Mouse (Mus musculus) left cerebral cortex, adult 8-10 months (tissue): ENCODE results near the gene Omp. TPM values are rescaled to one million over a fixed set of nuclear protein-coding genes. Genes with fewer than 3 reads are reported as not detected.
A peak's percentile ranks its signal among the peaks of the same experiment; 100 is the strongest.
"Not testable (repeated sequence)": the region's sequence is repeated elsewhere in the genome, so short reads cannot be mapped to it uniquely, and the experiment has no call there.

ENCODE experiments used
- DNase-seq, 2 experiments: peaks; one replicate each; pipeline ENCODE4 v3.0.0; 2022; ENCODE audit warnings: low spot score in 2 of 2
- total RNA-seq, 4 experiments: library from RNA; stranded (reverse); gene quantifications; 2 replicates each; pipeline ENCODE4 v1.2.4; 2022

Omp gene
- 1 to 10 TPM in 1 of 4 experiments, under 1 TPM in 3; 0.55 to 1.4 (median 0.73) TPM for total RNA-seq

DNA sequence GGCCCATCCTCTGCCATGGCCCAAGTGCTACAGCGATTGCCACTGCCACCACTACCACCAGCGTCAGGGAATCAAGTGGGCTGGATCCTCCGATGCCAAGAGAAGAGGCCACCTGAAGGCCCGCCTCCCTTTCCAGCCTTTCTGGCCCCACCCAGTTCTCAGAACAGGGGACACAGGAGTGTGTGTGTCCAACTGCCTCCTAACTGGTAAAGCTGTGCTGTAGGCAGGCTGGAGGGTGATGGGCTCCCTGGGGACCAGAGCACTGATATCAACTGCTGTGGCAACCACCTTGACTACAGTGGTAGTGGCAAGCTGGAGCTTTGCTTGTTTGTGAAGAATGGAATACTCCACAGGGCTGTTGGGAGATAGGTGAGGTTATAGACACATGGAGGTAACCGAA lies at the start of gene Omp:
Gene Omp (minus strand): TSS at position 101 of the 400 bp plus-strand sequence.
- no peak for DNase-seq

DNA sequence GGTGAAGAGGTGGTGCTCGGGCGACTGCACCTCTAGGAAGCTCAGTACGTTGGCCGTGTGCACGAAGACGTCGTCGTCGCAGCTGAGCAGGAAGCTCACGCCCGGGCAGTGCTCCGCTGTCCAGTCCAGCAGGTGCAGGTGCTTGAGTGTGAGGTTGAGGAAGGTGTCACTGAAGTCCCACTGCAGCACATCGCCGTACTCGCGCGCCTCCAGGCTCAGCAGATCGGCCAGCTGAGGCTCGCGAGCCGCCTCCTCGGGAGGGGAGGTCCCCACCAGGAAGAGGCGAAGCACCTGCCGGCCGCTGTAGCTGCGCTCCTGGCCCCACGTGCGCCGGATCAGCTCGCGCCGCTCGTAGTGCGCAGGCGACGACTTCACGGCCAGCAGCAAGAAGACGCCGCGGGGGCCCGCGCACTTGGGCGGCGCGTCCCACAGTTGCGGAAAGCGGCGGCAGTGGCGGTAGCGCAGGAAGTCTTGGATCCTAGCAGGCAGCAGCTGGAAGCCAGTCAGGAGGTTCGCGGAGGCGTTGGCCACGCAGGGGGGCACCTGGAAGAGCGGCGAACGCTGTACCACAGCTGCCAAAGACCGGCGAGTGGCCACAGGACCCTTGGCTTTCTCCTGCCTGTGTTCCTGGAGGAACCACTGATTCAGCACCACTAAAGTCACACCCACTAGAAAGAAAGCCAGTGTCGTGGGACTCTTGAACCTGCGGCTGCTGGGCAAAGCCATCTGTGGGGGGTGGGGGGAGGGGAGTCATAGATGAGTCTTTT lies 48.9 kb upstream of the Omp start:
- DNase-seq: no peak

DNA sequence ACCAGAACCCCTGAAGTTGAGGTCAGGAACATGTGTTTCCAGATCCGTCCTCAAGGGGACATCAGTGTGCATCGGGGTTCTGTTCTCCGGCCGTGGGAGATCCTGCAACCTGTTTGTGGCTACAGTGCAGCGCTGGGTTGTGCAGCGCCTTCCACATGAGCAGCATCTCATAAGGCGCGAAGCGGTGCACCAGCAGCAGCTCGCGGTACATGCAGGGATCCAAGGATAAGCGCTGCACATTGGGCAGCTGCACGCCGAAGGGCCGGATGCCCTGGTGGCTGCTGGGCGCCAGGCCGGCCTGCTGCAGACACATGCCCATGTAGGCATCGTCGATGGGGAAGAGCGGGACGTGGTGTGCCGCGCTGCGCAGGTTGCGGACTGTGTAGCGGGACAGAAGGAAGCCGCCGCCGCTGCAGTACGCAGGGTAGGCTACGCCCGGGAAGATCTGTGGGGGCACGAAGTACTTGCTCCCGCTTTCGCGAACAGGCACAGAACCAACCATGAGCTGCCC lies 48.3 kb upstream of the Omp start:
- DNase-seq: peak in 1 of 2 experiments; percentile 27

- DNase-seq: no peak
These were observed 46.4 kb upstream of the Omp start for GRCm38 (mm10) chr7:98191571-98192250.

GRCm38 (mm10) chr7:98190578-98190977 lies 45.3 kb upstream of the Omp start:
- DNase-seq: no peak

DNA sequence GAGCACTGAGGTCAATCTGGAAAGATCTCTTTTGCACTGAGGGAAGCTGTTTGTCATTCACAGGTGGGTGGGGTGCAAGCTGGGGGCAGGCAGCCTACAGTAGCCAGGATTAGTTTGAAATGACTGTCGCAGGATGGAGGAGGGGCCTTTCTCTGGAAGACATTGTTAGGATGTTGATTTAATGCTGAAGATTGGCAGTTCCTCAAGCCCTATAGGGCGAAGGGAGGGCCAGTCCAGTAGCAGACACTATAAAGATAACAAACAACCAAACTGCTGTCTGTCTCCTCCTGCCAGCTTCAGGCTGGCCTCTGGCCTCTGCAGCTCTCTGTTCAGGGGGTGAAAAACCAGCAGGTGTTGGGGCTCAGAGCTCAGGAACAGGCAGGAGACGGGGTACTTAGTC lies 44.4 kb upstream of the Omp start:
- no peak for DNase-seq

DNA sequence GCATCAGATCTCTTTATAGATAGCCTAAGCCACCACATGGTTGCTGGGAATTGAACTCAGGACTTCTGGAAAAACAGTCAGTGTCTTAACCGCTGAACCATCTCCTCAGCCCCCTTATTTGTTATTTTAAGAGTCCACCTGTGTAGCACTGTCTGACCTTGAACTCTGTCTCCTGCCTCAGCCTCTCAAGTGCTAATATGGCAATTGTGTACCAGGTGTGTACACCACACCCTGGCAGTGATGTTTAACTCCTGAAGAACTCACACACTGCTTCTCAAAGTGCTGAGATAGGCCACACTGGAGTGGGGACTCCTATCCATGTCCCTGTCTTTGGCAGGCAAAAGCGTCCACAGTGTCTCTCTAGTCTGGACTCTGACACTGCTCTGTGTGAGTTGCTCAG lies 43.4 kb upstream of the Omp start:
- no peak for DNase-seq

GRCm38 (mm10) chr7:98188238-98188637 lies 42.9 kb upstream of the Omp start:
- DNase-seq: no peak

DNA sequence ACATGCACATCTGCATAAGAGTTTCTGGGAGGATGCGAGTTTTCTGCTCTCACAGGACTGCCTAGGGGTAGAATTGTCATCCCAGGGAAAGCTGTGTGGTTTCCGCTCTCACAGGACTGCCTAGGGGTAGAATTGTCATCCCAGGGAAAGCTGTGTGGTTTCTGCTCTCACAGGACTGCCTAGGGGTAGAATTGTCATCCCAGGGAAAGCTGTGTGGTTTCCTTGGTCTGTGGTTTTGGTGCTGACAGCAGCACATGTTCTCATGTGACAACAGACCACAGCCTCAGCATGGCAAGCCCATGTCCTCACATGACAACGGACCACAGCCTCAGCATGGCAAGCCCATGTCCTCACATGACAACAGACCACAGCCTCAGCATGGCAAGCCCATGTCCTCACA lies 42.0 kb upstream of the Omp start:
- not testable (repeated sequence) for DNase-seq

DNA sequence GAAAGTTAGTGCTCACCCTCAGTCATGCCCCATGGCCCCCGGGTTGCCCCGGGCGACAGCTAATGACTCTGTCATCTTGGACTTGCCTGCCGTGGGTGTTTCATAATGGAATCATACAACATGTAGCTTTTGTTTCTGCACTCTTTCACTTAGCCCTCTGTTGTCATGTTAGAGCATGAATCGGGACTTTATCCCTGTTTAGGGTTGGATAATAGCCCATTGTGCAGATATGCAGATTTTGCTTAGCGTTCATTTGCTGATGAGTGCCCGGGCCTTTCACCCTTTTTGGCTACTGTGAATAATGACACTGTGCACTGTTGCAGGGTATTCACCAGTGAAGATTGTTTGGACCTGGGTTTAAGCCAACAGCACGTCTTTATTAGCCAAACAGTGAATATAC lies 41.3 kb upstream of the Omp start:
- DNase-seq: peak in 1 of 2 experiments; percentile 52

DNA sequence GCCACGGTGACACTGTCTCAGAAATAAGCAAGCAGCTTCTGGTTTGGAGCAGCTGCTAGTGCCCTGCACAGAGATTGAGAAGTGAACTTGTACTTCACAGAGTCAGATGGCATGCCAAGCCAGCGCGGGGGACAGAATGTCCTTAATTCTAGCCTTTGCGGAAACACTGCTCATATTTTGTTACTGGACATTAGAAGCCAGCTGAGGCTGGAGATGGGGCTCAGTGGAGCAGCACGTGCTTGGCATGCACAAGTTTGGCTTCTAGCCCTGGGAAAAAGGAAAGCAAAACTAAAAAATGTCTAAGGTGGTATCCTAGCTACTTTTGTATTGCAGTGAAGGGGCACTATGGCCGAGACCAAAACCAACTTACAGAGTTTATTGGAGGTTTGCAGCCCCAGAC lies 40.0 kb upstream of the Omp start:
- DNase-seq: no peak

- DNase-seq: no peak
These were observed 33.4 kb upstream of the Omp start for GRCm38 (mm10) chr7:98178560-98179231.

GRCm38 (mm10) chr7:98177929-98178559 lies 32.7 kb upstream of the Omp start, which contains the start of gene Capn5:
Gene Capn5, minus strand, starts transcription at chr7:98178274.
- peak in 1 of 2 experiments; percentile 50 for DNase-seq

DNA sequence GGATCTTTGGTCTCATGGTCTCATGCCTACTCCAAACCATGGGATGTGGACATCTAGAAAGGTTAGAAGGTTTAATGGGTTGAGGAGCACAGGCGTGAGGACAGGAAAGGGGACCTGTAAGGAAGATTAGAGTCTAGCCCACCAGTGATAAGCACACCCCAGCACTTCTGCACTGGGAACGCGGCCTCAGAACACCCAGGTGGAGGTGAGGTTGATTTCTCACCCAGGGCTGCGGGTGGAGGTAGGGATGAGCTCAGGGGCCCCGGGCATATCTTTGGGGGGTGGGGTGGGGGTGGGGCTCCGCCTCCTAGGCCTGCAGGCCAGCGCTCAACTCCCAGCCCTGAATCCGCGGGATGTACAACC lies 32.2 kb upstream of the Omp start:
- no peak for DNase-seq

GRCm38 (mm10) chr7:98177071-98177485 lies 31.8 kb upstream of the Omp start:
- DNase-seq: no peak

GRCm38 (mm10) chr7:98176322-98177070 lies 31.2 kb upstream of the Omp start:
- DNase-seq: no peak

- DNase-seq: no peak
These were observed 29.8 kb upstream of the Omp start for GRCm38 (mm10) chr7:98174883-98175755.

DNA sequence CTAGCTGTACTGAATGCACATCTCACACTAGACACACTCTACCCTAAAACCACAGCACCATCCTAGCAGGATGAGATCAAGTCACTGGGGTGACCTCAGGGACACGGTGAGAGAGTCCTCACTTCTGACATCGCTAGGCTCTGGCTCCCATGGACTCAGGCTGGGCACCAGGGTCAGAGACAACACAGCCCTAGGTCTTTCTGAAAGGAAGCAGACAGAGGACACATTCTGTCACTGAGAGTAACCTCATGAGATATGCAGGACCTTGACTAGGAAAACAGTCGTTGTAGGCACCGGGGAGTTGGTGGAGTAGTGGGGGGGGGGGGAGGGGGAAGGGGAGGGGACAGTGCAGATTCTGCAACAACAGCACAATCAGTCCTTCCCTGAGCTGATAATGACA lies 28.1 kb upstream of the Omp start:
- no peak for DNase-seq

DNA sequence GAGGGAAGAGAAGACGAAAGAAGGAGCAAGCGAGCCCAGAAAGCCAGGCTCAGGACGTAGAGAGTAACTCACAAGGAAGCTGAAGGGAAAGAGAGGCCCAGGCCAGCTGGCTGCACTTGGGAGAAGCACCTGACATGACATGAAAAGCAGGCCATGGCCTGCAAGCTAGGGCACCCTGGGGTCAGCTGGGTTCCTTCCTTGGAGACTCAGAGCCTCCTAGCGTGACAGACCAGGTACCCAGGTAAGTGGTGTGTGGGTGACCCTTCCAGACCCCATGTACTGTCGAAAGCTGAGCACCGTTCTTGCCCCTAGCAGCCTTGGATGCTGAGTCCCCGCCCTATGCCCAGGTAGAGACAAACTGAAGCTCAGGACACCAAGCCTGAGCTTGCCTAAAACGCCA lies 27.4 kb upstream of the Omp start:
- no peak for DNase-seq
